Mouse (Mus musculus): ENCODE measurements around the gene Rhov.

Gene Rhov

GRCm38 (mm10) chr2:119270643-119271331 lies at the start of gene Rhov:
Gene Rhov, minus strand, starts transcription at chr2:119271272.
- peak; percentile 83 to 89 for DNase-seq

GRCm38 (mm10) chr2:119320571-119320970 lies 49.5 kb upstream of the Rhov start:
- no peak for DNase-seq

DNA sequence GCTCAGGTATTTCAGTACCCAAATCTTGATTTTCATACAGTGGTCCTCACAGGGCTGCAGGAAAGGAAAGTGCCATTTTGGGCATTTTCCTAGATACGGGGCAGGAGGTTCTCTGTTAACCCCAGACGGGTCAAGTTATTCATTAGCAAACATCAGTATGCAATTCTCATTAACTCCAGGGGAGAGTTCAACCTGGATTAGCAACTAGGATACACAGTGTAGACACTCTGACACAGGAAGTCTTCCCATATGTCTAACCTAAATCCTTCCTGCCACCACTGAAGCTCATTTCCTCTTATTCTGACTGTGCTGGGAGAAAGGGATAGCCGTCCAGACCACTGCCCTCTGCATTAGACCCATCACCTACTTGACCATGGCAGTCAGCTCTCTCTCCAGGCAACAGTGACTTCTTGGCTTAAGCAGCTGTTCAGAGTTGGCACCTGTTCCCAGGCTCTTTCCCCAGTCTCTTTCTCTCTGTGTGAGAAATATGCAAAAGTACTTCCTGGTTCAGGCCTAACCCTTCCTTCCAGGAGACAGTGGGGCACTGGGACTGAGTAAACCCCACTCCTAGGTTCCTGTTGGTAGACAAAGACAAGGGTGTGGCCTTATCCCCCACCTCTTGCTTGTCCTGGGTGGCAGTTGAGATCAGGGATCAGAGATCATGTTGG lies 47.1 kb upstream of the Rhov start:
- peak in 1 of 2 experiments; percentile 34 for DNase-seq

DNA sequence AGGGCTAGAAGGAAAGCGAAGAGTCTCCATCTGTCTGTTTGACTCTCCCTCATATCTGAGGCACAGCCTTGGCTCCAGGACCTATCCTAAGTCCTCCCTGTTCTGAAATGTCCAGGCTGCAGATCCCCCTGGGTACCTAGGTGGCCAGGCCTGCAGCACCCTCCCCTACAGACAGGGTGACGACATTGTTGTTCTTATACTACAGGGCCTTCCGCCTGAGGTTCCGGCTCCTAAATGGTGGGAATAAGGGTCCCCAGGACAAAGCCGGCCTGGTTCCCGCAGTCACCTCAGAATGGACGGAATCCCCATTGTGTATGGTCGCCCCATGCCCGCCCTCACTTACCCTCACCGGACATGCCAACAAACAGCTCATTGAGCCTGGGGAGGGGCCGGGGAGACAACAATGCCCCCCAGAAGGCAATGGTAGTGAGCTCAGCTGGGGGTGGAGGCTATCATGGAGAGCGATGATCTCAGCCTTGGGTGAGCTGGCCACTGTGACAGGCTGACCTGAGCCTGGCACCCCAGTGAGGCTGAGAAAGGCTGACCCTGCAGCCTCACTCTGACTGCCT lies 43.8 kb upstream of the Rhov start:
- DNase-seq, result no peak

DNA sequence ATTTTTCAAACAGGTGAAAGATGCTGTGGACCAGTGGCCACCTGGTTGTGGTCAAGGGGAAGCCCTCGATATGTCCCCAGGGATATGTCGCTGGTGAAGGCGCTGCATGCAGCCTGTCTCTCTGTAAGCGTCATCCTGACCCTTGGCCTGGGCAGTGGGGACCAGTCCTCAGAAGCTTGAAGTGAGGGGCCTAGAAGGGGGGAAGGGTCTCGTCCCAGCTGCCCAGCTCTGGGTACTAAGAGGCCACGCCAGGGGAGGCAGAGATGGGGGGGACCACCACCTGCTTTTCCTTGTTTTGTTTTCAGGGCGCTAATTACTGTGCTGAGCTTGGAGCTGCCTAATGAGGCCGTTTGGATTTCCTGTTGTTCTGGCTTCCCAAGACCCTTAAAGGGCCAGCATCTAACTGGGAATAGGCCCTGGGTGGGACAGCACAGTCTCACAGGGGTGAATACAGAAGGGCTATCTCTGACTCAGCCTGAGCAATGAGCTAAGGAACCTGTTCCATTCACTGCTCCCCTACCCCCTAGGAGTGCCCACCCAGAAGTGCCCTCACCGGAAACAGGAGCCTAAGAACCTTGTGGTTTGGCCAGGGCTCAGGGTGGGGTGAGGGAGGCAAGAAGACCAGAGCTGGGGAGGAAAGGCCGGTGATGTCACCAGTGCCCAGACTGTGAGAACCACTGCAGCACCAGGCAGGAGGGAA lies 42.9 kb upstream of the Rhov start:
- no peak for DNase-seq

DNA sequence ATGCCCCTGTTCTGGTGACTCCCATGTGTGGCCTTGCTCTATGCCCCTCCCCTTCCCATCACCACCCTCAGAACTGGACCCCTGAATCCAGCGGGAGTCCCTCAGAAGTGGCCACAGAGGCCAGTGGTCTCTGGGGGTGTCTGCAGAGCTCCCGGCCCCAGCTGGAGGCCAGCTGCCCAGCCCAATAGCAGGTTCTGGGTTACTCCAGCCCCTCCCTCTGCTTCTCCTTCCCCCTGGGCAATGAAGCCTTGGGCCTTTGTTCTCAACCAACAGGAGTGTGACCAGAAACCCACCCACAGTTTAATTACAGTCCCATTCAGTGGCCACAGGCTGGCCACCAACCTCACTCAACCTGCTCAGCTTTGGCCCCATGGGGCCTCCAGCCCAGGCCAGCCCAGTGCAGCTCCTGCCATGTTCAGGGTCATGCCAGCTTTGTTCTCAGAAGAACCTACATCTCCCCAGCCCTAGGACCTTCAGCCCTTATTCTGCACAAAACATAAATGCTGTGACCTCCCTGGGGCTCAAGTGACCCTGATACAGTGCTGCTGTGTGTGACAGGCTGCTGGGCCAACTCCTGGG lies 41.4 kb upstream of the Rhov start:
- DNase-seq, result no peak

- no peak for DNase-seq
These were observed 40.5 kb upstream of the Rhov start for GRCm38 (mm10) chr2:119311544-119311943.

DNA sequence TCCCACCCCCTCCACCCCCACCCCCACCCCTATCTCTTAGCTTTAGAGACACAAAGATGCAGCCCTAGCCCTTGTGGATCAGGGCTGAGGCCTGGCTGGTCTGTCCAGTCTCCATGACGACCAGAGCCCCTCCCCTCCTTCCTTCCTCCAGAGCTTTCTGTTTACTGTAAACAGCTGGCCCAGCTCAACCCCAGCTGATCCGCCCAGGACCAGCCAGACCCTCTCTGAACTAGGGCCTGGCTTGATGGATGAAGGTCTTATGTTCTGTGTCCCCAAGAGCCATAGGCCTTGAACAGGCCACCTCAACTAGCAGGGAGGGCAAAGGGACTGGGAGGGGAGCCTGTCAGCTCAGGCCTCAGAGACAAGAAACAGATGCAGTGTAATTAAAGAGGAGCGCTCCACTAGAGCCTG lies 33.7 kb upstream of the Rhov start:
- DNase-seq, result no peak

DNA sequence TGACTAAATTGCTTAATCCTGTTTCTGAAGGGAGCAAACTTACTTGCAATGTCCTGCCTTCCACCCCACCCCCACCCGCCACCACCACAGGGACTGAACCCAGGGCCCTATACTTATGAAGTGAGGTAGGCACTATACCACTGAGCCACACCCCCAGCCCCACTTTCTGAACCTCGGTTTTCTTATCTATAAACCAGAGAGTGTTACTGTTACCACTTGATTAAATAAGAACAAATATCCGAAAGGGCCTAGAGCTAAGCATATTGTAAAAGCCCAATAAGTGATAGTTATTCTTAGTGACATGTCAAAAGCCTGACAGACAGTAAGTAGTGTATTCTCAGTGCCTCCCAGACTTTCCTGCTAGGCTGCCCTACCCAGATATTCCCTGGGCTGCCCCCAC lies 33.3 kb upstream of the Rhov start:
- DNase-seq, result no peak

DNA sequence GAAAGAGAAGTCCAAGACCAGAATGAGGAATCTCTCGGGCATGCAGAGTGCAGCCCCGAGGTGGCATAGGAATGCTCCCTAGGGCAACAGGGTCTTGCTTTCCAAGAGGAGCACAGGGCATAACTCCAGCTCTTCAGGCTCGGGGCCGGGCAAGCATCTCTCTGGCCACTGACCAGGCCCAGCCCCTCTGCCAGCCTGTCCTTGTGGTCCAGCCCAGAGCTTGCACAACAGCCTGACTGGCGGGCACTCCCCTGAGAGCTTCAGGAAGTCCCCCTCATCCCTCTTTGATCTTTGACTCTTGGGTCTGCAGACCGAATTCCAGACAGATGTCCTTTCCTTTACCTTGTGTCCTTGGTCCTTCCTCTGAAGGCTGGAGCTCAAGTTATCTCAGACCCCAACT lies 31.8 kb upstream of the Rhov start:
- DNase-seq, result peak in 1 of 2 experiments; percentile 44

GRCm38 (mm10) chr2:119300819-119301493 lies 29.9 kb upstream of the Rhov start:
- DNase-seq, result peak; percentile 78 to 83

- DNase-seq, result peak; percentile 88 to 93
These were observed 29.1 kb upstream of the Rhov start for GRCm38 (mm10) chr2:119299981-119300818.

- DNase-seq, result no peak
These were observed 27.8 kb upstream of the Rhov start for GRCm38 (mm10) chr2:119298839-119299238.

DNA sequence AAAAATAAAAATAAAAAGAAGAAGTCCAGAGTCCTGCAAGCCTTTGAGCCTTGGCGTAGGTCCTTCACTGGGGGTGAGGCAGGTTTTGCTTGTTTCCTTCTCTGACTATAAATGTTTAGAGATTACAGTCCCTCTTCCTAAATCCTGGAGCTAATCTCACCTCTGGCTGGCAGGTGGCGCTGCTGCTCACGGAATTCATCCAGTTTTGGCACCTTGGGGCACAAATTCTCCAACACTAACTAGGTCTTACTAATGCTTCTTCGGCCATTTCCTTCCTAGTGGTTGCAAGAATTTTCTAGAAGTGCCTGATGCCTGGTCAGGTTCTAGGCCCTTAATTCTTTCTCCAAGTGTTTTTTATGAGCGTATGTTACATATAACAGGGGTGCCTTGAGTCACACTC lies 27.3 kb upstream of the Rhov start:
- DNase-seq, result peak; percentile 84 to 86

DNA sequence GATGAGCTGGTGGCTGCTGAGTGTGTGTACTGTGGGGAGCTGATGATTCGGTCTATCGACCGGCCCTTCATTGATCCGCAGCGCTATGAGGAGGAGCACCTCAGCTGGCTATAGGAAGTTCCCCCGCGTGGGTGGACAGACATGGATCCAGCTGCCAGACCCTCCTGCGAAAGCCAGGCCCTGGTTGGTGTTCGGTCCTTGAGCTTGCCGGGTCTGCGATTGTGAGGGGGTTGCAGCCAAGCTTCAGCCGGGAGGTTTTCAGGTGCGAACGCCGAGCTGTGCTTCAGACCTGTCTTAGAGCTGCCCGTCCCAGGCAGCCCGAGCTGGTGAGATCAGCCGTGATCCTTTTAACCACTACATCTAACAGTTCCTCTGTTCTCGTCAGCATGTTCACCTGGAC lies 26.4 kb upstream of the Rhov start:
- no peak for DNase-seq

GRCm38 (mm10) chr2:119296756-119297155 lies 25.7 kb upstream of the Rhov start:
- DNase-seq, result no peak

GRCm38 (mm10) chr2:119294411-119294810 lies 23.3 kb upstream of the Rhov start:
- no peak for DNase-seq

GRCm38 (mm10) chr2:119293776-119294390 lies 22.8 kb upstream of the Rhov start:
- DNase-seq, result peak; percentile 42 to 43

DNA sequence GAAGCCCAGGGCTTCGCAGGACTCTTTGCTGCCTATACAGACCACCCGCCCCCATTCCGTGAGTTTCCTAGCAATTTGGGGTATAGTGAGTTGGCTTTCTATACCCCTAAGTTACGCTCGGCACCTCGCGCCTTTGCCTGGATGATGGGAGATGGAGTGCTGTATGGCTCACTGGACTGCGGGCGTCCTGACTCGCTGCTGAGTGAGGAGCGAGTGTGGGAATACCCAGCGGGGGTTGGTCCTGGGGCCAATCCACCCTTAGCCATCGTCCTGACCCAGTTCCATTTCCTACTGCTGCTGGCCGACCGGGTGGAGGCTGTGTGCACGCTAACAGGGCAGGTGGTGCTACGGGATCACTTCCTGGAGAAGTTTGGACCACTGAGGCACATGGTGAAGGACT lies 22.2 kb upstream of the Rhov start:
- DNase-seq, result no peak

DNA sequence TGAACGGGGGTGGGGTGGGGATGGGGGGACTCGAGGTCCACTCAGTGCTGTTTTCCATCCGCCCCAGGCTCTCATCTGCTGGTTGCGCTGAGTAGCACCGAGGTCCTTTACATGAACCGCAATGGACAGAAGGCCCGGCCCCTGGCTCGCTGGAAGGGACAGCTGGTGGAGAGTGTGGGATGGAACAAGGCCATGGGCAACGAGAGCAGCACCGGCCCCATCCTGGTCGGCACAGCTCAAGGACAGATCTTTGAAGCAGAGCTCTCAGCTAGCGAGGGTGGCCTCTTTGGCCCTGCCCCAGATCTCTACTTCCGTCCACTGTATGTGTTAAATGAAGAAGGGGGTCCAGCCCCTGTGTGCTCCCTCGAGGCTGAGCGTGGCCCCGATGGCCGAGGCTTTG lies 21.8 kb upstream of the Rhov start:
- peak; percentile 72 to 74 for DNase-seq

GRCm38 (mm10) chr2:119292281-119292680 lies 21.2 kb upstream of the Rhov start:
- DNase-seq, result no peak

Measured in cerebellum, postnatal 10 days (tissue).